Mouse (Mus musculus): ENCODE measurements around the gene Tmem184b.

Tmem184b gene

GRCm38 (mm10) chr15:79429527-79429926 lies 26.2 kb upstream of the Tmem184b start:
- no peak for DNase-seq

- DNase-seq, result no peak
Measured at GRCm38 (mm10) chr15:79428616-79429015, 25.2 kb upstream of the Tmem184b start.

GRCm38 (mm10) chr15:79427516-79427915 lies 24.1 kb upstream of the Tmem184b start:
- DNase-seq, result no peak

GRCm38 (mm10) chr15:79425516-79425915 lies 22.1 kb upstream of the Tmem184b start:
- DNase-seq, result no peak

GRCm38 (mm10) chr15:79424602-79425001 lies 21.2 kb upstream of the Tmem184b start:
- no peak for DNase-seq

- DNase-seq, result no peak
Measured at GRCm38 (mm10) chr15:79422715-79423243, 19.4 kb upstream of the Tmem184b start.

GRCm38 (mm10) chr15:79418677-79419076 lies 15.3 kb upstream of the Tmem184b start:
- no peak for DNase-seq

- DNase-seq, result no peak
Measured at GRCm38 (mm10) chr15:79418265-79418664, 14.9 kb upstream of the Tmem184b start.

GRCm38 (mm10) chr15:79417379-79417778 lies 14.0 kb upstream of the Tmem184b start:
- no peak for DNase-seq

GRCm38 (mm10) chr15:79416460-79417085 lies 13.2 kb upstream of the Tmem184b start:
- DNase-seq, result no peak

- no peak for DNase-seq
Measured at GRCm38 (mm10) chr15:79414513-79414912, 11.1 kb upstream of the Tmem184b start.

GRCm38 (mm10) chr15:79413802-79414201 lies 10.4 kb upstream of the Tmem184b start:
- no peak for DNase-seq

GRCm38 (mm10) chr15:79413201-79413600 lies 9.8 kb upstream of the Tmem184b start:
- DNase-seq, result no peak

- no peak for DNase-seq
Measured at GRCm38 (mm10) chr15:79411363-79412065, 8.1 kb upstream of the Tmem184b start.

GRCm38 (mm10) chr15:79409077-79409573 lies 5.8 kb upstream of the Tmem184b start:
- no peak for DNase-seq

GRCm38 (mm10) chr15:79406564-79406963 lies 3.2 kb upstream of the Tmem184b start:
- no peak for DNase-seq

- DNase-seq, result no peak
Measured at GRCm38 (mm10) chr15:79404277-79404676, 908 bp upstream of the Tmem184b start.

- no peak for DNase-seq
Measured at GRCm38 (mm10) chr15:79403763-79404210, 418 bp upstream of the Tmem184b start.

GRCm38 (mm10) chr15:79402176-79402575 lies 1.2 kb downstream of the Tmem184b start:
- DNase-seq, result no peak

GRCm38 (mm10) chr15:79400975-79401365 lies 2.4 kb downstream of the Tmem184b start:
- no peak for DNase-seq

- DNase-seq, result no peak
Measured at GRCm38 (mm10) chr15:79400134-79400974, 3.0 kb downstream of the Tmem184b start.

GRCm38 (mm10) chr15:79399231-79400052 lies 3.9 kb downstream of the Tmem184b start:
- no peak for DNase-seq

Measured in cerebellum, adult 11-12 months (tissue).